ENCODE assay signal across 8 mouse cellular contexts in the genomic region with DNA sequence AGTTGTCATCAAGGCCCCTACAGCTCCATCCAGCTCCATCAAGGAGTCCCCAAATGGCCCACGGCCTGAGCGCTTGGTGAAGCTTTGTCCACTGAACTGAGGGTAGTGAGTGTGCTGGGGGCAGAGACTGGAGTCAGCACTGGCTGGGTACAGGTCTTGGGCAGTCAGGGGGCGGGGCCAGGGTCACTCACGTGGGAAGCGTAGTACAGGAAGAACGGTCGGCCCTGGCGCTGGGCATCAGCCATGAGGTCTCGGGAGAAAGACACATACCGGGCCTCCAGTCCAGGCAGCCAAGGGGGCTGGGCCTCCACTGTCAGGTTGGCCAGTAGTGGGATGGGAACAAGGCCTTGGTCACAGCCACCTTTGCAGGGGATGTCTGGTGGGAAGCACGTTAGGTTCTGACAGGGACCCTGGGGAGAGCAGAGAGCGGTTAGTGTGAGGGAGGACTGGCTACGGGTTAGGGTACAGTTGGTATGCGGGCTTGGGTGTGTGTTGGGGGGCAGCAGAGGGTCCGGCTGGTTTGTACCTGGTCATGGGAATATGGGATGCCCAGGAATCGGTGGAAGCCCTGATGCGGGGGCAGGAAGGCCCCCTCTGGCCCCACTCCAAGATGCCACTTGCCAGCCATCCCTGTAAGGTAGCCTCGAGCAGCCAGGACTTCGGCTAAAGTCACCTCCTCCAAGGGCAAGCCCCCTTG. TPM values are rescaled to one million over a fixed set of nuclear protein-coding genes. Genes with fewer than 3 reads are reported as not detected.
DNase-seq lines count a peak whose midpoint lies in the region; ATAC-seq and TF ChIP-seq lines count a peak whose summit lies in the region.
"Had no signal": no experiment of that assay in that cellular context is flagged by ENCODE, and none has a peak within 500 bp of the region (broad histone marks: within the 10 kb centered on the region; RNA-seq: fewer than 3 reads in every experiment).

No protein-coding gene starts in this region.

- H3K9ac ChIP-seq in kidney, embryonic 14.5 days (ENCODE audit: low read depth, low read length): no peak overlapping the region
- no peak overlapping the region for H3K9ac ChIP-seq in limb, embryonic 14.5 days (ENCODE audit: low read depth, low read length, severe bottlenecking)

- no peaks in the 10 kb centered on the region for H3K9me3 ChIP-seq in kidney, embryonic 14.5 days (ENCODE audit: control insufficient read depth, low read length)
- no peaks in the 10 kb centered on the region for H3K9me3 ChIP-seq in G1E (replicated peaks)
- H3K9me3 ChIP-seq in embryonic facial prominence, embryonic 10.5 days: no peaks in the 10 kb centered on the region
- H3K9me3 ChIP-seq in limb, embryonic 14.5 days (ENCODE audit: control insufficient read depth, low read length): no peaks in the 10 kb centered on the region

- H3K4me2 ChIP-seq in kidney, embryonic 14.5 days (replicated peaks; ENCODE audit: low read depth, low read length): no peak overlapping the region
- no peak overlapping the region for H3K4me2 ChIP-seq in limb, embryonic 14.5 days (replicated peaks; ENCODE audit: low read depth, low read length, severe bottlenecking)

- peak; percentile 13 for DNase-seq in kidney, adult 11 months
- DNase-seq in G1E (ENCODE audit: low spot score): no peak
- DNase-seq in embryonic facial prominence, embryonic 10.5 days (ENCODE audit: low spot score): no peak
- DNase-seq in limb, embryonic 14.5 days (ENCODE audit: low spot score): no peak
- no peak for DNase-seq in urinary bladder, postnatal 36 days (ENCODE audit: low spot score in 2 of 2)
- DNase-seq in layer of hippocampus, postnatal 36 days: no peak

- no peaks in the 10 kb centered on the region for H3K27me3 ChIP-seq in kidney, embryonic 14.5 days (ENCODE audit: control insufficient read depth, insufficient read depth, low read length)
- H3K27me3 ChIP-seq in G1E (ENCODE audit: insufficient read depth, low read length): 0 out of 2 replicates have a peak, but pooled peaks cover 2% of the 10 kb centered on the region
- H3K27me3 ChIP-seq in embryonic facial prominence, embryonic 10.5 days (replicated peaks; ENCODE audit: low read depth, poor library complexity, severe bottlenecking): peaks cover 15% of the 10 kb centered on the region
- H3K27me3 ChIP-seq in limb, embryonic 14.5 days (ENCODE audit: control insufficient read depth, insufficient read depth, low read length): no peaks in the 10 kb centered on the region

- WGBS in kidney, embryonic 14.5 days: 89% methylated on average over 19 of the region's 19 CpGs
- WGBS in embryonic facial prominence, embryonic 10.5 days: 93% methylated on average over 19 of the region's 19 CpGs
- WGBS in limb, embryonic 14.5 days: 91% methylated on average over 19 of the region's 19 CpGs

- no peak for ATAC-seq in kidney, embryonic 14.5 days (ENCODE audit: low FRiP score, low TSS enrichment)
- no peak for ATAC-seq in G1E (ENCODE audit: extremely low read depth, insufficient number of reproducible peaks, low FRiP score, poor library complexity, severe bottlenecking)
- no peak for ATAC-seq in limb, embryonic 14.5 days (ENCODE audit: low FRiP score, low read depth)

- no peak overlapping the region for H3K4me3 ChIP-seq in kidney, embryonic 14.5 days (ENCODE audit: low read length)
- peak overlapping the region; percentile 84 for H3K4me3 ChIP-seq in G1E (ENCODE audit: low read depth, low read length)
- H3K4me3 ChIP-seq in embryonic facial prominence, embryonic 10.5 days: peak overlapping the region; percentile 73
- 0 out of 2 replicates have a peak overlapping the region, but pooled peaks have one; percentile 46 for H3K4me3 ChIP-seq in limb, embryonic 14.5 days (replicated peaks; ENCODE audit: low read length)

- no peak for TF ChIP-seq POLR2A in limb, embryonic 14.5 days (IDR thresholded peaks at IDR 0.05; ENCODE audit: borderline replicate concordance, extremely low read depth, insufficient read depth, insufficient read length)

- H3K27ac ChIP-seq in kidney, embryonic 14.5 days (ENCODE audit: low read depth, low read length): no peak overlapping the region
- no peak overlapping the region for H3K27ac ChIP-seq in embryonic facial prominence, embryonic 10.5 days (replicated peaks)
- H3K27ac ChIP-seq in limb, embryonic 14.5 days (replicated peaks; ENCODE audit: low read depth, low read length): no peak overlapping the region

- no peaks in the 10 kb centered on the region for H3K36me3 ChIP-seq in kidney, embryonic 14.5 days (ENCODE audit: control insufficient read depth, insufficient read depth, low read length)
- peaks cover 33% of the 10 kb centered on the region for H3K36me3 ChIP-seq in G1E (replicated peaks)
- H3K36me3 ChIP-seq in embryonic facial prominence, embryonic 10.5 days (replicated peaks): no peaks in the 10 kb centered on the region
- H3K36me3 ChIP-seq in limb, embryonic 14.5 days (ENCODE audit: control insufficient read depth, insufficient read depth, low read length): no peaks in the 10 kb centered on the region

- H3K4me1 ChIP-seq in kidney, embryonic 14.5 days (ENCODE audit: control insufficient read depth, insufficient read depth, low read length): peaks cover 5% of the 10 kb centered on the region; the same call in 1 of the 2 replicates
- H3K4me1 ChIP-seq in G1E (ENCODE audit: insufficient read depth, low read depth, low read length): peaks cover 29% of the 10 kb centered on the region
- H3K4me1 ChIP-seq in embryonic facial prominence, embryonic 10.5 days: peaks cover 28% of the 10 kb centered on the region
- peaks cover 7% of the 10 kb centered on the region; the same call in 1 of the 2 replicates for H3K4me1 ChIP-seq in limb, embryonic 14.5 days (ENCODE audit: control insufficient read depth, insufficient read depth, low read length)

- no peak for TF ChIP-seq CTCF in G1E (IDR thresholded peaks at IDR 0.05; ENCODE audit: low read depth, low read length)

RNA-seq across cellular contexts. Expression of a gene that starts 2.5 kb away (rescaled TPM):
- 11.1 and 12.1 TPM in 2 replicates for polyA plus RNA-seq in kidney, embryonic 14.5 days (2014; fragmentation: Nextera tagmentation; extraction: Ambion mirVana)
- total RNA-seq in G1E (2014; fragmentation: Nextera tagmentation): 12.2 and 12.8 TPM in 2 replicates
- total RNA-seq in G1E (2017): 21.1 and 25.4 TPM in 2 replicates
- polyA plus RNA-seq in G1E (2012): 37.5 and 39.2 TPM in 2 replicates
- polyA plus RNA-seq in embryonic facial prominence, embryonic 10.5 days (2016; fragmentation: Nextera tagmentation; extraction: Ambion mirVana): 11.2 and 11.5 TPM in 2 replicates
- polyA plus RNA-seq in limb, embryonic 14.5 days (2012; rRNA removed): 30.7 and 38.5 TPM in 2 replicates
- 18.3 and 21.7 TPM in 2 replicates for polyA plus RNA-seq in limb, embryonic 14.5 days (2014; fragmentation: Nextera tagmentation; extraction: Ambion mirVana)
- total RNA-seq in layer of hippocampus, postnatal 36 days (2021): 10 to 100 TPM; 28.6 to 30.6 TPM

RNA-seq across cellular contexts. Expression of a gene that starts 21.0 kb away (rescaled TPM):
- polyA plus RNA-seq in kidney, embryonic 14.5 days (2014; fragmentation: Nextera tagmentation; extraction: Ambion mirVana): 0.34 and 0.37 TPM in 2 replicates
- not detected in 2 replicates for total RNA-seq in G1E (2014; fragmentation: Nextera tagmentation)
- 0.05 TPM in 1 of 2 replicates, not detected in the other for total RNA-seq in G1E (2017)
- 0.01 TPM in 1 of 2 replicates, not detected in the other for polyA plus RNA-seq in G1E (2012)
- 9.2 and 9.7 TPM in 2 replicates for polyA plus RNA-seq in embryonic facial prominence, embryonic 10.5 days (2016; fragmentation: Nextera tagmentation; extraction: Ambion mirVana)
- polyA plus RNA-seq in limb, embryonic 14.5 days (2012; rRNA removed): 2.5 and 2.6 TPM in 2 replicates
- 0.99 and 1.5 TPM in 2 replicates for polyA plus RNA-seq in limb, embryonic 14.5 days (2014; fragmentation: Nextera tagmentation; extraction: Ambion mirVana)
- total RNA-seq in layer of hippocampus, postnatal 36 days (2021): 100 to 1,000 TPM; 248 to 284 TPM

RNA-seq across cellular contexts. Expression of a gene that starts 24.7 kb away (rescaled TPM):
- polyA plus RNA-seq in kidney, embryonic 14.5 days (2014; fragmentation: Nextera tagmentation; extraction: Ambion mirVana): 2.5 and 3.0 TPM in 2 replicates
- not detected in 2 replicates for total RNA-seq in G1E (2014; fragmentation: Nextera tagmentation)
- total RNA-seq in G1E (2017): 0.46 and 0.55 TPM in 2 replicates
- 0.34 and 0.40 TPM in 2 replicates for polyA plus RNA-seq in G1E (2012)
- polyA plus RNA-seq in embryonic facial prominence, embryonic 10.5 days (2016; fragmentation: Nextera tagmentation; extraction: Ambion mirVana): 1.3 and 2.4 TPM in 2 replicates
- polyA plus RNA-seq in limb, embryonic 14.5 days (2012; rRNA removed): 18.4 and 25.1 TPM in 2 replicates
- 2.4 and 2.7 TPM in 2 replicates for polyA plus RNA-seq in limb, embryonic 14.5 days (2014; fragmentation: Nextera tagmentation; extraction: Ambion mirVana)
- total RNA-seq in layer of hippocampus, postnatal 36 days (2021): 100 to 1,000 TPM; 244 to 255 TPM

RNA-seq across cellular contexts. Expression of a gene that starts 45.0 kb away (rescaled TPM):
- polyA plus RNA-seq in kidney, embryonic 14.5 days (2014; fragmentation: Nextera tagmentation; extraction: Ambion mirVana): 51.7 and 57.7 TPM in 2 replicates
- total RNA-seq in G1E (2014; fragmentation: Nextera tagmentation) (19.3 and 32.8 TPM in 2 replicates), G1E (2017) (42.5 and 51.0 TPM in 2 replicates)
- polyA plus RNA-seq in G1E (2012): 75.9 and 85.4 TPM in 2 replicates
- polyA plus RNA-seq in embryonic facial prominence, embryonic 10.5 days (2016; fragmentation: Nextera tagmentation; extraction: Ambion mirVana): 42.5 and 43.5 TPM in 2 replicates
- polyA plus RNA-seq in limb, embryonic 14.5 days (2012; rRNA removed): 72.6 and 79.0 TPM in 2 replicates
- polyA plus RNA-seq in limb, embryonic 14.5 days (2014; fragmentation: Nextera tagmentation; extraction: Ambion mirVana): 45.6 and 46.9 TPM in 2 replicates
- total RNA-seq in layer of hippocampus, postnatal 36 days (2021): 10 to 100 TPM; 37.5 to 43.0 TPM

RNA-seq across cellular contexts. Expression of a gene that starts 45.2 kb away (rescaled TPM):
- not detected in 2 replicates for polyA plus RNA-seq in kidney, embryonic 14.5 days (2014; fragmentation: Nextera tagmentation; extraction: Ambion mirVana)
- total RNA-seq in G1E (2014; fragmentation: Nextera tagmentation) (not detected in 2 replicates), G1E (2017) (0.12 and 0.71 TPM in 2 replicates)
- polyA plus RNA-seq in G1E (2012): 0.93 and 1.3 TPM in 2 replicates
- not detected in 2 replicates for polyA plus RNA-seq in embryonic facial prominence, embryonic 10.5 days (2016; fragmentation: Nextera tagmentation; extraction: Ambion mirVana)
- 0.40 and 0.47 TPM in 2 replicates for polyA plus RNA-seq in limb, embryonic 14.5 days (2012; rRNA removed)
- polyA plus RNA-seq in limb, embryonic 14.5 days (2014; fragmentation: Nextera tagmentation; extraction: Ambion mirVana): not detected in 2 replicates
- under 1 TPM in 1 of 2 experiments, not detected in 1; 0.30 TPM for total RNA-seq in layer of hippocampus, postnatal 36 days (2021)
- polyA plus RNA-seq: lung, embryonic 16.5 days had no signal
